Mouse (Mus musculus): Measurements from ENCODE around the gene Nubp1. TPM values are rescaled to one million over a fixed set of nuclear protein-coding genes. Genes with fewer than 3 reads are reported as not detected.

The Nubp1 gene
- polyA plus RNA-seq, 1 experiment, result not detected

DNA sequence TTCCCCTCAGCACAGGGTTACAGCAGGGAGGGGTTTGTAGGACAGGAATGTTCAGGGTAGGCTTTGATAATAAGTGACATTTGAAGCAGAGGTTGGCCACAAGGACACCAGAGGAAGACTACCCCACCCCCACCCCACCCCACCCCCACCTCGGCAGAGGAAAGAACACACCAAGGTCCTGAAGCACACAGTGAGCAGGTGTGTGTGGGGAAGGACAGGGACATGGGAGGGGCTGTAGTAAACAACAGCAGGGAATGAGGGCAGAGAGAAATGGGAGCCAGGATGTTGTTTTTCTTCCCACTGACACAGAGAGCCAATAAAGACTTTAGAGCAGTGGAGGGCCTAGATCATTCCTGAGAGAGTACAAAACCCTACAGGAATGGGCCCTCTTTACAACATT is 34.5 kb upstream of the Nubp1 start:
- H3K4me3 ChIP-seq (ENCODE audit: insufficient read depth, low read depth, low read length), result no peak overlapping the region
- TF ChIP-seq CTCF (IDR thresholded peaks at IDR 0.05; ENCODE audit: insufficient read depth, low read depth, low read length) (no peak), POLR2A (IDR thresholded peaks at IDR 0.05; ENCODE audit: insufficient read depth, low read depth, low read length) (no peak)
- H3K4me1 ChIP-seq (ENCODE audit: control insufficient read depth, insufficient read depth, low read length), result peaks cover 6% of the 10 kb centered on the region
- 64% methylated on average over 1 of the region's 1 CpGs for WGBS
- no peak overlapping the region for H3K27ac ChIP-seq (ENCODE audit: insufficient read depth, low read depth, low read length)

DNA sequence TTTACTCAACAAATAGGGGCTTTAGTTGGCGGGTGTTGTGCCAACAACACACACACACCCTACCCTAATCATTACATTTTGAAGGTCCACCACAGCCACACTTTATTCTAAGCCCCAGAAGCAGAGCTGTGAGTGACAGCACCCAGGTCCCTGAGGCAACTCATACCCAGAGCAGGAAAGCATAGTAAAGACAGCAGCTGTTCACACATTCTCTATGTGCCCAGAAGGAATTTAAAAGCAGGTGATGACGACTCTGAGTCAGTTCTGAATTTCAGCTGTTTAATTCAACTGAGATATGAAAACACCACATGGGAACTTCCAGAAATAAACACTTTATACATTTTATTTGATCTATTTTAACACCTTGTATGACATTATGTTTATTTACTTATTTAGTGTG is 32.2 kb upstream of the Nubp1 start:
- 84% methylated on average over 2 of the region's 2 CpGs for WGBS
- Histone ChIP-seq H3K4me1 (ENCODE audit: control insufficient read depth, insufficient read depth, low read length) (peaks cover 2% of the 10 kb centered on the region), H3K27ac (ENCODE audit: insufficient read depth, low read depth, low read length) (no peak overlapping the region), H3K4me3 (ENCODE audit: insufficient read depth, low read depth, low read length) (no peak overlapping the region)
- TF ChIP-seq CTCF (IDR thresholded peaks at IDR 0.05; ENCODE audit: insufficient read depth, low read depth, low read length), result no peak
- no peak for TF ChIP-seq POLR2A (IDR thresholded peaks at IDR 0.05; ENCODE audit: insufficient read depth, low read depth, low read length)

DNA sequence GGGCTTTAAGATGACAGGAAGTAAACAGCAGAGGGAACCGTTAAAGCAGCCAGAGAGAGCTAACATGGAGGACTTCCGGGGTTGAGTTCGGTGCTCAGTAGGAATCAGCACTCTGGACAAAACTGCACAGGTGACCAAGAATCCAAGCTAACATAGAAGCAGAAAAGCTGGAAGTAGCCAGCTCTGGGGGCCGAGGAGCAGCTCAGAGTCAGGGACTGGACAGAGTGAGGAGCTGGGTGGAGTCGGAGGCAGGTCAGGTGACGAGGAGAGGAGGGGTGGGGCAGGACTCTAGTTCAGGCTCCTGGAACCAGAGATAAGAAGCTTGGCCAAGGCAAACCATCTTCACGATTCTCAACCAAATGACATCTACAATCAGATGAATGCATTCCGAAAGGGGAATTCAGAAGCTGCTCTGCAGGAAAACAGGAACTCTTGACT is 27.7 kb upstream of the Nubp1 start:
- Histone ChIP-seq H3K4me1 (ENCODE audit: control insufficient read depth, insufficient read depth, low read length) (no peaks in the 10 kb centered on the region), H3K27ac (ENCODE audit: insufficient read depth, low read depth, low read length) (no peak overlapping the region), H3K4me3 (ENCODE audit: insufficient read depth, low read depth, low read length) (no peak overlapping the region; the same call in 1 of the 2 replicates)
- 56% methylated on average over 8 of the region's 8 CpGs for WGBS
- TF ChIP-seq POLR2A (IDR thresholded peaks at IDR 0.05; ENCODE audit: insufficient read depth, low read depth, low read length) (no peak), CTCF (IDR thresholded peaks at IDR 0.05; ENCODE audit: insufficient read depth, low read depth, low read length) (no peak)

DNA sequence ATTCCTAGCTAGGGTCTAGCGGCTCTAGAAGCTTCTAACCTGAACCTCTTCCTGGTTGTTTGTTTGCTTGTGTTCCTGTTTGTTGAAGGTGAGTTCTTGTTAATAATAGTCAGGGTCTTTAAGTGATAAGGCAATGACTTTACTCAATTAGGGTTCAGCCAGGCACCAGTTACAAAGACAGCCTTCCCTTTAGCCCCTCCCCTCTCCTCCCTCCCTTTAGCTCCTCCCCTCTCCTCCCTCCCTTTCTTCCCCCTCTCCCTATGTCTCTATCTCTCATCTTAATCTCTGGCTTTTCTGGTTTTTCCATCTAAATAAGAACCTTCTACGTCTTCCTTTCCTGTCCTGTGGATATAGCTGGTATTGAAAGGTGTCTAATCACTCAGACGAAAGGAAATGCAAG is 27.2 kb upstream of the Nubp1 start:
- Histone ChIP-seq H3K4me1 (ENCODE audit: control insufficient read depth, insufficient read depth, low read length) (no peaks in the 10 kb centered on the region), H3K4me3 (ENCODE audit: insufficient read depth, low read depth, low read length) (no peak overlapping the region), H3K27ac (ENCODE audit: insufficient read depth, low read depth, low read length) (no peak overlapping the region)
- TF ChIP-seq POLR2A (IDR thresholded peaks at IDR 0.05; ENCODE audit: insufficient read depth, low read depth, low read length) (no peak), CTCF (IDR thresholded peaks at IDR 0.05; ENCODE audit: insufficient read depth, low read depth, low read length) (no peak)
- WGBS, result 84% methylated on average over 3 of the region's 3 CpGs

DNA sequence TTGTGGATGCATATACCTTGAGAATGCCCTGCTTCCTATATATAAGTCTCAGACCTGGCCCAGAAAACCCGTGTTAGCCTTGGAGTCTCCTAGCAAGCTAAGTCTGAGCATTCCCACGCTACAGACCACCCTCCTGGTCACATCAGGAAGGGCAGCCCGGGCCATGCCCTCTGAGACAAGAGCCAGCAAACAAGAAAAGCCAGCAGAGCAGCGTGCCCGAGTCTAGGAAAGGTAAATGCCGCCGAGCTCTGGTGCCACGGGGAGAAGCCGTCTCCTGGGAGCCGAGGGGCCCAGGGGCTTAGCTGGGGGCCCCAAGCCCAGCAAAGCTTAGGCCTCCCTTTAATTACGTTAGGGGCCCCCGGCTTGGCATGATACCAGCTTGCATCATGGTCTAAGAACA is 26.5 kb upstream of the Nubp1 start:
- Histone ChIP-seq H3K4me1 (ENCODE audit: control insufficient read depth, insufficient read depth, low read length) (no peaks in the 10 kb centered on the region), H3K27ac (ENCODE audit: insufficient read depth, low read depth, low read length) (no peak overlapping the region), H3K4me3 (ENCODE audit: insufficient read depth, low read depth, low read length) (no peak overlapping the region)
- TF ChIP-seq POLR2A (IDR thresholded peaks at IDR 0.05; ENCODE audit: insufficient read depth, low read depth, low read length) (no peak), CTCF (IDR thresholded peaks at IDR 0.05; ENCODE audit: insufficient read depth, low read depth, low read length) (no peak)
- WGBS, result 79% methylated on average over 12 of the region's 12 CpGs

DNA sequence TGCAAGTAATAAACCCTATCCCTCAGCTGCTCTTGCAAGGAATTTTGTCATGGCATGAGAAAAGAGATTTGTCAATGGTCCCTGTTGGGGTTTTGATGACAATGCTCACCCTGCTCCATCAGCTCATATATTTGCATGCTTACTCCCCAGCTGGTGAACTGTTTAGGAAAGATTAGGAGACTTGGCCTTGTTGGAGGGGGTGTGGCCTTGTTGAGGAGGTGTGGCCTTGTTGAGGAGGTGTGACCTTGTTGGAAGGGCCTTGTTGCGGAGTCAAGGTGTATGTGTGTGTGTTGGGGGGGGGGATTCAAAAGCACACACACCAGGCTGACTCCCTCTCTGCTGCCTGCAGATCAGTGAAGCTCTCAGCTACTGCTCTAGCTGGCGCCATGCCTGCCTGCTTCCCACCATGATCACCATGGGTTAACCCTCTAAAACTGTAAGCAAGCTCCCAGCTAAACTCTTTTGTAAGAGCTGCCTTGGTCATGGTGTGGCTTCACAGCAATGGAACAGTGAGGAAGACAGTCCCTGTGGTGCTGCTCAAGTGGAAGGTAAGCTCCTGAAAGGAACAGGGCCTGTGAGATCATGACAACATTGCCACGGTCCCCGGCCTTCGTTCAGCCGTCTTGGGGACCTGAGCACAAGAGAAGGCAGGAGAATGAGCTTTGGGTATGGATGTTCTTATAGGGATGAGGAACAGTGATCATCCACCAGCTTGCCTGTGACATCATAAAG is 22.9 kb upstream of the Nubp1 start:
- H3K27ac ChIP-seq (ENCODE audit: insufficient read depth, low read depth, low read length), result no peak overlapping the region
- WGBS, result 94% methylated on average over 6 of the region's 6 CpGs
- no peaks in the 10 kb centered on the region for H3K4me1 ChIP-seq (ENCODE audit: control insufficient read depth, insufficient read depth, low read length)
- no peak overlapping the region for H3K4me3 ChIP-seq (ENCODE audit: insufficient read depth, low read depth, low read length)
- TF ChIP-seq POLR2A (IDR thresholded peaks at IDR 0.05; ENCODE audit: insufficient read depth, low read depth, low read length), result no peak
- no peak for TF ChIP-seq CTCF (IDR thresholded peaks at IDR 0.05; ENCODE audit: insufficient read depth, low read depth, low read length)

DNA sequence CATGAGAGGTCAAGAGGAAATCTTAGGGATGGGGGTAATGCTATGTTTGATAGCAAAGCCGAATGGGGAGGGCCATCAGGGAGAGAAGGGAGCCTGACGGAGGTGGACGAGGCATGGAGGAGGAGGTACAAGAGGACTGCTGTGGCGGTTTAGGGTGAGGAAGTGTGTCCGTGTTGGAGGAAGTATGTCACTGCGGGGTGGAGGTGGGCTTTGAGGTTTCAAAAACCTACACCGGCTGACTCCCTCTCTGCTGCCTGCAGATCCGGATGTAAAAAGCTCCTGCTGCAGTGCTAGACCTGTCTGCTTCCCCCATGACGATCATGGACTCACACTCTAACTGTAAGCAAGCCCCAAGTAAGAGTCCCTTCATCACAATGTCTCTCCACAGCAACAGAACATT is 19.2 kb upstream of the Nubp1 start:
- 88% methylated on average over 9 of the region's 9 CpGs for WGBS
- no peak overlapping the region for H3K27ac ChIP-seq (ENCODE audit: insufficient read depth, low read depth, low read length)
- H3K4me3 ChIP-seq (ENCODE audit: insufficient read depth, low read depth, low read length), result no peak overlapping the region
- peaks cover 7% of the 10 kb centered on the region; the same call in 1 of the 2 replicates for H3K4me1 ChIP-seq (ENCODE audit: control insufficient read depth, insufficient read depth, low read length)
- TF ChIP-seq POLR2A (IDR thresholded peaks at IDR 0.05; ENCODE audit: insufficient read depth, low read depth, low read length) (no peak), CTCF (IDR thresholded peaks at IDR 0.05; ENCODE audit: insufficient read depth, low read depth, low read length) (no peak)

DNA sequence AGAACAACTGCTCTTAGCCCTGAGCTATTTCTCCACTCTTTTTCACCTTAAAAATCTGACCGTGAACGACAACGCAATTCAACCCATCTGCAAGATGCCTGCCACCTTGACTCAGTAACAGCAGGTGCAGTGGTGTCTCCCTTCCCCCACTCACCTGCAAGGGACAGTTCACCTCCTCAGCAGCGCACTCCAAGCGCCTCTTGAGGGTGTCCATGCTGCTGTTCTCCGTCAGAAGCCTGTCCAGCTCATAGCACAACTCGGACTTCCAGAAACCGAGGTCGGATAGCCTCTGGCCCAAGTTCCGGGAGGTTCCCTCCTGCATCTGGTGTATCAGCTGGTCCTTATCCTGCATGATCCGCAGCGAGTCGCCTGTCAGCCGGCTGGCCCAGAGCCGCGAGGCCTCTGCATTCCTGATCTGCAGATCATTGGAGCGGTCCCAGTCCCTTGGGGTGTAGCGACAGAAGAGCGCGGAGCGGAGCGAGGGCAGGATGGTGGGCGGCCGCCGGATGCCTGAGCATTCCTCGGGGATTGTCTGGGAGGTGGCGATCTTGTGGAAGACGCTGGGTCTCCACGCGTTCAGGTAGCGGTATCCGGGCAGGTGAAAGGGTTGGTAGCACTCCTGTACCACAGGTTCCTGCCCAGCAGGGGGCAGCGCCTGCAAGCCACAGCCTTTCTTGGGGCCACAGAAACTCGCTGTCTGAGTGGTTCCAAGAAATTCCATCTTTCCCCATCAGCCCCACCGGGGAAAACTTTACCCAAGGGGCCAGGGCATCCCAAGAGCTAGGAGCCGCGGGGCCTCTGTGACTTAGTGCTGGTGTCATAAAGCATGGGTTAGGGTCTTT is 16.8 kb upstream of the Nubp1 start, which contains the start of gene Tekt5:
Tekt5 (minus strand) TSS at position 792 of the 842 bp plus-strand sequence.
- H3K4me1 ChIP-seq (ENCODE audit: control insufficient read depth, insufficient read depth, low read length), result peaks cover 7% of the 10 kb centered on the region; the same call in 1 of the 2 replicates
- 16% methylated on average over 37 of the region's 37 CpGs for WGBS
- H3K4me3 ChIP-seq (ENCODE audit: insufficient read depth, low read depth, low read length), result peak within 1 kb of the TSS; percentile 29
- TF ChIP-seq POLR2A (IDR thresholded peaks at IDR 0.05; ENCODE audit: insufficient read depth, low read depth, low read length) (no peak), CTCF (IDR thresholded peaks at IDR 0.05; ENCODE audit: insufficient read depth, low read depth, low read length) (peak; percentile 42; the same call in 1 of the 2 replicates)
- no peak within 1 kb of the TSS for H3K27ac ChIP-seq (ENCODE audit: insufficient read depth, low read depth, low read length)

DNA sequence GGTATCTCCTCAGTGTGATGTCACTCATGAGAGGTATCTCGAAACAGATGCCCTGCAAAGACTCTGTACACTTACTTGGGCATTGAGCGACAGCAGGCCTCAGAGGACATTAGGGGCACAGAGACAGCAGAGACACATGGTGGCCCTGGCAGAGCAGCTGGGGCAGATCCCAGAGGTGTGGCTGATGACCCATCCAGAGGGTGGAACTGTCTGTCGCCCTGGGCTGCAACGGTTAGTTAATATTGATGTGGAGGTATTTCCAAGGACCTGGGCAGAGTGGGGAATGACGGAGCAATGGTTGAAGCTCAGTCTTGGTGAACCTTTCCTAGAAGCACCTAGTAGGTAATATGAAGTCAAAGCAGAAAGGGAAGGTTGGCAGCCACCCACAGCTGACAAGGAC is 13.0 kb upstream of the Nubp1 start:
- H3K4me1 ChIP-seq (ENCODE audit: control insufficient read depth, insufficient read depth, low read length), result peaks cover 7% of the 10 kb centered on the region; the same call in 1 of the 2 replicates
- H3K4me3 ChIP-seq (ENCODE audit: insufficient read depth, low read depth, low read length), result no peak overlapping the region
- H3K27ac ChIP-seq (ENCODE audit: insufficient read depth, low read depth, low read length), result no peak overlapping the region
- 70% methylated on average over 5 of the region's 5 CpGs for WGBS
- TF ChIP-seq CTCF (IDR thresholded peaks at IDR 0.05; ENCODE audit: insufficient read depth, low read depth, low read length), result no peak
- TF ChIP-seq POLR2A (IDR thresholded peaks at IDR 0.05; ENCODE audit: insufficient read depth, low read depth, low read length), result no peak
